Mouse (Mus musculus) heart, embryonic 14.5 days (tissue): ENCODE data around the gene Rmnd1. TPM values are rescaled to one million over a fixed set of nuclear protein-coding genes. Genes with fewer than 3 reads are reported as not detected.

ENCODE experiments used
- ATAC-seq: fragments of 200-750 bp; cut with Nextera tagmentation; 2 replicates; pipeline ENCODE4 v1.8.0; 2017; ENCODE audit warnings: low read depth, moderate TSS enrichment; ENCODE audit not compliant: insufficient number of reproducible peaks, insufficient read depth, low FRiP score
- H3K27ac ChIP-seq, 2 experiments: fragments of 200-500 bp in 1 of 2; fragments of 300-500 bp in 1 of 2; sonication (generic) in 1 of 2; replicated peaks in 1 of 2; 2 replicates each; pipeline ENCODE4 v1.5.1; 2012 to 2014; ENCODE audit warnings: low read depth in 2 of 2, low read length in 2 of 2, control low read depth in 1 of 2, mild to moderate bottlenecking in 1 of 2, mixed read lengths in 1 of 2; ENCODE audit not compliant: control insufficient read depth in 1 of 2, insufficient read depth in 1 of 2
- H3K27me3 ChIP-seq: fragments of 300-500 bp; sonication (generic); 2 replicates; pipeline ENCODE4 v1.6.1; 2014; ENCODE audit warnings: mild to moderate bottlenecking, low read length, control low read depth; ENCODE audit not compliant: control insufficient read depth, insufficient read depth
- H3K36me3 ChIP-seq: fragments of 300-500 bp; sonication (generic); 2 replicates; pipeline ENCODE4 v1.6.1; 2014; ENCODE audit warnings: mild to moderate bottlenecking, control low read depth, low read length, mixed read lengths; ENCODE audit not compliant: control insufficient read depth, insufficient read depth
- H3K4me1 ChIP-seq, 2 experiments: fragments of 200-500 bp in 1 of 2; fragments of 300-500 bp in 1 of 2; sonication (generic) in 1 of 2; 2 replicates each; pipeline ENCODE4 v1.6.1; 2012 to 2014; ENCODE audit warnings: low read length in 2 of 2, control low read depth in 1 of 2, mixed read lengths in 1 of 2; ENCODE audit not compliant: control insufficient read depth in 2 of 2, insufficient read depth in 2 of 2
- H3K4me2 ChIP-seq: fragments of 300-500 bp; sonication (generic); 2 replicates; pipeline ENCODE4 v1.6.1; 2014; ENCODE audit warnings: mild to moderate bottlenecking, low read length
- H3K4me3 ChIP-seq, 2 experiments: fragments of 200-500 bp in 1 of 2; fragments of 300-500 bp in 1 of 2; sonication (generic) in 1 of 2; 2 replicates each; pipeline ENCODE4 v1.5.1; 2012 to 2014; ENCODE audit warnings: low read length in 2 of 2, mild to moderate bottlenecking in 2 of 2, control low read depth in 1 of 2, low read depth in 1 of 2, moderate library complexity in 1 of 2; ENCODE audit not compliant: control insufficient read depth in 1 of 2, insufficient read depth in 1 of 2
- H3K9ac ChIP-seq: fragments of 300-500 bp; sonication (generic); 2 replicates; pipeline ENCODE4 v1.6.1; 2014; ENCODE audit warnings: mild to moderate bottlenecking, low read length
- H3K9me3 ChIP-seq: fragments of 300-500 bp; sonication (generic); 2 replicates; pipeline ENCODE4 v1.6.1; 2016; ENCODE audit warnings: low read length, control low read depth; ENCODE audit not compliant: control insufficient read depth
- WGBS: fragments of 180-500 bp; shearing (Covaris S2); extraction: QIAGEN DNeasy Blood & Tissue Kit; methylation state at CpG from one replicate; pipeline ENCODE4 v1.1.7; 2014; 5-methylcytosine and 5-hydroxymethylcytosine counted together
- polyA plus RNA-seq: library from polyadenylated mRNA; unstranded; fragments of >200 nt; fragmentation: Nextera tagmentation; extraction: Ambion mirVana; gene quantifications from 2 replicates; pipeline ENCODE4 v1.2.1, GENCODE M21; 2014

The Rmnd1 gene
- polyA plus RNA-seq, 1 experiment from 2014 or later, result 106 TPM

GRCm38 (mm10) chr10:4355882-4356451, 76.2 kb downstream of the Rmnd1 start:
- Histone ChIP-seq H3K4me3 (no peak overlapping the region), H3K27ac (no peak overlapping the region), H3K9me3 (no peaks in the 10 kb centered on the region), H3K36me3 (peaks cover 69% of the 10 kb centered on the region), H3K9ac (no peak overlapping the region), H3K4me1 (no peaks in the 10 kb centered on the region; a peak in 1 of 4 replicates), H3K4me2 (no peak overlapping the region), H3K27me3 (no peaks in the 10 kb centered on the region)
- 72% methylated on average over 19 of the region's 19 CpGs for WGBS
- ATAC-seq, result no peak

- WGBS, result 80% methylated on average over 38 of the region's 38 CpGs
- peaks cover 66% of the 10 kb centered on the region for H3K36me3 ChIP-seq
These were observed 77.6 kb downstream of the Rmnd1 start for GRCm38 (mm10) chr10:4354371-4355260.

More at GRCm38 (mm10) chr10:4354371-4355260, 77.6 kb downstream of the Rmnd1 start:
- Histone ChIP-seq H3K27me3 (no peaks in the 10 kb centered on the region), H3K9ac (no peak overlapping the region), H3K27ac (no peak overlapping the region), H3K4me3 (no peak overlapping the region), H3K4me2 (no peak overlapping the region), H3K4me1 (no peaks in the 10 kb centered on the region; a peak in 1 of 4 replicates), H3K9me3 (no peaks in the 10 kb centered on the region)
- no peak for ATAC-seq

Other genes starting within 250 kb of the Rmnd1 start
- gene Akap12, start 166.0 kb downstream of the Rmnd1 start, polyA plus RNA-seq, result 28.3 and 34.7 TPM in 2 replicates
- 9.3 and 9.6 TPM in 2 replicates for gene Zbtb2, start 44.3 kb downstream of the Rmnd1 start, polyA plus RNA-seq
- gene Armt1, start 79 bp upstream of the Rmnd1 start, polyA plus RNA-seq, result 13.9 and 16.8 TPM in 2 replicates
- gene Ccdc170, start 50.1 kb upstream of the Rmnd1 start, polyA plus RNA-seq, result not detected in 2 replicates
- 0.62 and 0.93 TPM in 2 replicates for gene Esr1, start 179.2 kb upstream of the Rmnd1 start, polyA plus RNA-seq